Mouse (Mus musculus): ENCODE data around the gene Tchp. TPM values are rescaled to one million over a fixed set of nuclear protein-coding genes. Genes with fewer than 3 reads are reported as not detected.
A peak's percentile ranks its signal among the peaks of the same experiment; 100 is the strongest.

The Tchp gene
- polyA plus RNA-seq, 1 experiment from 2014 or later = 2.9 TPM

DNA sequence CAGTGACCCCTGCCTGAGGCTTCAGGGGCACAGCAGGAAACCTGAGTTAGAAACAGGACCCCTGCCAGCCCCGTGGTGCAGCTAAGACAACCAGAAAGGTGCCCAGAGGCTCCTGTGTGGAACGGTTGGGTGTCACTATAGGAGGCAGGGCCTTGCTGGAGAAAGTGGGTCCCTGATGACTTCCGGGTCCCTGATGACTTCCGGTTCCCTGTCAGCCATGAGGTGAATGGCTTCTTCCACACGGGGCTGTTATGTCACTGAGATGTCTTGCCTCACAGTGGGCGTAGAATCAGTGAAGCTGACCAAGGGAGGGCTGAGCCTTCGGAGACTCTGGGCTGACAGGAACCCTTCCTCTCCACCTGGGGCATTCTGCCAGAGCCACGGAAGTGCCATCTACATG is 33.0 kb upstream of the Tchp start:
- Histone ChIP-seq H3K36me3 (ENCODE audit: control insufficient read depth, insufficient read depth) (no peaks in the 10 kb centered on the region), H3K9me3 (replicated peaks; ENCODE audit: control insufficient read depth, low read length) (no peaks in the 10 kb centered on the region), H3K4me2 (ENCODE audit: low read depth, low read length) (no peak overlapping the region), H3K27ac (ENCODE audit: low read length) (no peak overlapping the region), H3K4me1 (ENCODE audit: control insufficient read depth, low read depth, low read length) (no peaks in the 10 kb centered on the region), H3K27me3 (ENCODE audit: control insufficient read depth, insufficient read depth, low read depth, low read length) (no peaks in the 10 kb centered on the region), H3K4me3 (ENCODE audit: low read depth, low read length) (no peak overlapping the region), H3K9ac (ENCODE audit: low read depth, low read length) (no peak overlapping the region)
- WGBS (ENCODE audit: insufficient replicate concordance) = 67% methylated on average over 8 of the region's 8 CpGs
- no peak for ATAC-seq (ENCODE audit: low read depth)

- H3K27ac ChIP-seq (ENCODE audit: low read length) = no peak overlapping the region
- no peak for ATAC-seq (ENCODE audit: low read depth)
- H3K4me2 ChIP-seq (ENCODE audit: low read depth, low read length) = no peak overlapping the region
- 56% methylated on average over 17 of the region's 17 CpGs for WGBS (ENCODE audit: insufficient replicate concordance)
- no peaks in the 10 kb centered on the region for H3K4me1 ChIP-seq (ENCODE audit: control insufficient read depth, low read depth, low read length)
- H3K36me3 ChIP-seq (ENCODE audit: control insufficient read depth, insufficient read depth) = no peaks in the 10 kb centered on the region
- no peaks in the 10 kb centered on the region for H3K27me3 ChIP-seq (ENCODE audit: control insufficient read depth, insufficient read depth, low read depth, low read length)
- no peak overlapping the region for H3K4me3 ChIP-seq (ENCODE audit: low read depth, low read length)
- H3K9me3 ChIP-seq (replicated peaks; ENCODE audit: control insufficient read depth, low read length) = no peaks in the 10 kb centered on the region
- no peak overlapping the region for H3K9ac ChIP-seq (ENCODE audit: low read depth, low read length)
Measured at GRCm38 (mm10) chr5:114679841-114680591, 27.5 kb upstream of the Tchp start.

- no peaks in the 10 kb centered on the region for H3K27me3 ChIP-seq (ENCODE audit: control insufficient read depth, insufficient read depth, low read depth, low read length)
- H3K27ac ChIP-seq (ENCODE audit: low read length) = no peak overlapping the region
- no peak overlapping the region for H3K4me2 ChIP-seq (ENCODE audit: low read depth, low read length)
- H3K36me3 ChIP-seq (ENCODE audit: control insufficient read depth, insufficient read depth) = no peaks in the 10 kb centered on the region
- H3K4me3 ChIP-seq (ENCODE audit: low read depth, low read length) = no peak overlapping the region
- no peaks in the 10 kb centered on the region for H3K9me3 ChIP-seq (replicated peaks; ENCODE audit: control insufficient read depth, low read length)
- WGBS (ENCODE audit: insufficient replicate concordance) = 44% methylated on average over 19 of the region's 19 CpGs
- H3K4me1 ChIP-seq (ENCODE audit: control insufficient read depth, low read depth, low read length) = no peaks in the 10 kb centered on the region
- H3K9ac ChIP-seq (ENCODE audit: low read depth, low read length) = no peak overlapping the region
- ATAC-seq (ENCODE audit: low read depth) = no peak
Measured at GRCm38 (mm10) chr5:114680676-114681285, 26.8 kb upstream of the Tchp start.

GRCm38 (mm10) chr5:114681717-114682116 is 25.8 kb upstream of the Tchp start:
- no peak for ATAC-seq (ENCODE audit: low read depth)
- Histone ChIP-seq H3K9me3 (replicated peaks; ENCODE audit: control insufficient read depth, low read length) (no peaks in the 10 kb centered on the region), H3K27ac (ENCODE audit: low read length) (no peak overlapping the region), H3K4me1 (ENCODE audit: control insufficient read depth, low read depth, low read length) (no peaks in the 10 kb centered on the region), H3K4me2 (ENCODE audit: low read depth, low read length) (no peak overlapping the region), H3K27me3 (ENCODE audit: control insufficient read depth, insufficient read depth, low read depth, low read length) (no peaks in the 10 kb centered on the region), H3K4me3 (ENCODE audit: low read depth, low read length) (no peak overlapping the region), H3K36me3 (ENCODE audit: control insufficient read depth, insufficient read depth) (no peaks in the 10 kb centered on the region), H3K9ac (ENCODE audit: low read depth, low read length) (no peak overlapping the region)
- 53% methylated on average over 8 of the region's 8 CpGs for WGBS (ENCODE audit: insufficient replicate concordance)

GRCm38 (mm10) chr5:114685986-114686385 is 21.6 kb upstream of the Tchp start:
- no peak overlapping the region for H3K27ac ChIP-seq (ENCODE audit: low read length)
- WGBS (ENCODE audit: insufficient replicate concordance) = 77% methylated on average over 5 of the region's 5 CpGs
- no peaks in the 10 kb centered on the region for H3K9me3 ChIP-seq (replicated peaks; ENCODE audit: control insufficient read depth, low read length)
- ATAC-seq (ENCODE audit: low read depth) = no peak
- no peak overlapping the region for H3K9ac ChIP-seq (ENCODE audit: low read depth, low read length)
- no peak overlapping the region for H3K4me3 ChIP-seq (ENCODE audit: low read depth, low read length)
- peaks cover 18% of the 10 kb centered on the region for H3K4me1 ChIP-seq (ENCODE audit: control insufficient read depth, low read depth, low read length)
- no peak overlapping the region for H3K4me2 ChIP-seq (ENCODE audit: low read depth, low read length)
- no peaks in the 10 kb centered on the region for H3K27me3 ChIP-seq (ENCODE audit: control insufficient read depth, insufficient read depth, low read depth, low read length)
- no peaks in the 10 kb centered on the region for H3K36me3 ChIP-seq (ENCODE audit: control insufficient read depth, insufficient read depth)

GRCm38 (mm10) chr5:114686726-114687210 is 20.8 kb upstream of the Tchp start:
- H3K4me1 ChIP-seq (ENCODE audit: control insufficient read depth, low read depth, low read length) = peaks cover 22% of the 10 kb centered on the region
- H3K27me3 ChIP-seq (ENCODE audit: control insufficient read depth, insufficient read depth, low read depth, low read length) = no peaks in the 10 kb centered on the region
- no peak for ATAC-seq (ENCODE audit: low read depth)
- no peak overlapping the region for H3K9ac ChIP-seq (ENCODE audit: low read depth, low read length)
- H3K4me2 ChIP-seq (ENCODE audit: low read depth, low read length) = no peak overlapping the region
- no peak overlapping the region for H3K4me3 ChIP-seq (ENCODE audit: low read depth, low read length)
- no peaks in the 10 kb centered on the region for H3K36me3 ChIP-seq (ENCODE audit: control insufficient read depth, insufficient read depth)
- H3K27ac ChIP-seq (ENCODE audit: low read length) = no peak overlapping the region
- no peaks in the 10 kb centered on the region for H3K9me3 ChIP-seq (replicated peaks; ENCODE audit: control insufficient read depth, low read length)
- WGBS (ENCODE audit: insufficient replicate concordance) = 87% methylated on average over 7 of the region's 7 CpGs

DNA sequence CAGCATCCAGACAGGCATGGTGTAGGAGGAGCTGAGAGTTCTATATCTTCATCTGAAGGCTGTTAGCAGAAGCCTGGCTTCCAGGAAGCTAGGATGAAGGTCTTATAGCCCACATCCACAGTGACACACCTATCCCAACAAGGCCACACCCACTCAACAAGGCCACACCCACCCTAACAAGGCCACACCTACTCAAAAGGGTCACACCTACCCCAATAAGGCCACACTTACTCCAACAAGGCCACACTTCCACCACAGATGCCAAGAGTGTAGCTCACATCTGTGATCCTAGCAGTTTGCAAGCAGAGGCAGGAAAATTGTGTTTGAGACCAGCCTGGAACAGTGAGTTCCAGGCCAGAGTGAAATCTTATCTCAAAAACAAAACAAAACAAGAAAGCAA is 19.7 kb upstream of the Tchp start:
- no peak for ATAC-seq (ENCODE audit: low read depth)
- no peaks in the 10 kb centered on the region for H3K27me3 ChIP-seq (ENCODE audit: control insufficient read depth, insufficient read depth, low read depth, low read length)
- no peak overlapping the region for H3K9ac ChIP-seq (ENCODE audit: low read depth, low read length)
- H3K4me1 ChIP-seq (ENCODE audit: control insufficient read depth, low read depth, low read length) = peaks cover 22% of the 10 kb centered on the region
- no peak overlapping the region for H3K4me2 ChIP-seq (ENCODE audit: low read depth, low read length)
- no peak overlapping the region for H3K27ac ChIP-seq (ENCODE audit: low read length)
- no peaks in the 10 kb centered on the region for H3K9me3 ChIP-seq (replicated peaks; ENCODE audit: control insufficient read depth, low read length)
- H3K4me3 ChIP-seq (ENCODE audit: low read depth, low read length) = no peak overlapping the region
- H3K36me3 ChIP-seq (ENCODE audit: control insufficient read depth, insufficient read depth) = no peaks in the 10 kb centered on the region

DNA sequence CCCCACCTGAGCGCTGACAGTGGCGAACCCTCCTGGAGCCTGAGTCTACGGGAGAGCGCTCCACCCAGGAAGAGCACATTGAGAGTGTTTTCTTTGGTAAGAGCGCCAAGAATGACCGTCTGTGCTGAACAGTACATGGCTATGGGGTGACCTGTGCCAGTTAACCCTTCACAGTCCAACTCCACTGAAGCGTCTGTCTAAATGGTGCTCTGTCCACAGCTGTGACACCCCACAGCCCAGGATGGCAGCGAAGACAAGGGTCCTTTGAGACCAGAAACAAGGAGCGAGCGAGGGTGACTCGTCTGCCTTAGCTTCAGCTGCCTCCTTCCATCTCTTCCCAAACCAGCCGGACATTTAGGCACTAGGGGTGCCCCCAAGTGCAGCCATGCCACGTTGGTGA is 18.9 kb upstream of the Tchp start:
- Histone ChIP-seq H3K36me3 (ENCODE audit: control insufficient read depth, insufficient read depth) (no peaks in the 10 kb centered on the region), H3K4me3 (ENCODE audit: low read depth, low read length) (no peak overlapping the region), H3K4me1 (ENCODE audit: control insufficient read depth, low read depth, low read length) (peaks cover 22% of the 10 kb centered on the region), H3K4me2 (ENCODE audit: low read depth, low read length) (no peak overlapping the region), H3K27me3 (ENCODE audit: control insufficient read depth, insufficient read depth, low read depth, low read length) (no peaks in the 10 kb centered on the region), H3K9me3 (replicated peaks; ENCODE audit: control insufficient read depth, low read length) (no peaks in the 10 kb centered on the region), H3K9ac (ENCODE audit: low read depth, low read length) (no peak overlapping the region), H3K27ac (ENCODE audit: low read length) (no peak overlapping the region)
- no peak for ATAC-seq (ENCODE audit: low read depth)
- 81% methylated on average over 13 of the region's 13 CpGs for WGBS (ENCODE audit: insufficient replicate concordance)

GRCm38 (mm10) chr5:114689700-114690366 is 17.7 kb upstream of the Tchp start:
- Histone ChIP-seq H3K27ac (ENCODE audit: low read length) (no peak overlapping the region), H3K36me3 (ENCODE audit: control insufficient read depth, insufficient read depth) (no peaks in the 10 kb centered on the region), H3K4me2 (ENCODE audit: low read depth, low read length) (peak overlapping the region; percentile 99), H3K27me3 (ENCODE audit: control insufficient read depth, insufficient read depth, low read depth, low read length) (no peaks in the 10 kb centered on the region), H3K9ac (ENCODE audit: low read depth, low read length) (peak overlapping the region; percentile 85), H3K4me1 (ENCODE audit: control insufficient read depth, low read depth, low read length) (peaks cover 22% of the 10 kb centered on the region), H3K9me3 (replicated peaks; ENCODE audit: control insufficient read depth, low read length) (no peaks in the 10 kb centered on the region), H3K4me3 (ENCODE audit: low read depth, low read length) (peak overlapping the region; percentile 77)
- no peak for ATAC-seq (ENCODE audit: low read depth)
- 13% methylated on average over 16 of the region's 16 CpGs for WGBS (ENCODE audit: insufficient replicate concordance)

Measured in liver, embryonic 16.5 days (tissue).